Mouse (Mus musculus): Measurements from ENCODE around the gene Clec4b1.

DNA sequence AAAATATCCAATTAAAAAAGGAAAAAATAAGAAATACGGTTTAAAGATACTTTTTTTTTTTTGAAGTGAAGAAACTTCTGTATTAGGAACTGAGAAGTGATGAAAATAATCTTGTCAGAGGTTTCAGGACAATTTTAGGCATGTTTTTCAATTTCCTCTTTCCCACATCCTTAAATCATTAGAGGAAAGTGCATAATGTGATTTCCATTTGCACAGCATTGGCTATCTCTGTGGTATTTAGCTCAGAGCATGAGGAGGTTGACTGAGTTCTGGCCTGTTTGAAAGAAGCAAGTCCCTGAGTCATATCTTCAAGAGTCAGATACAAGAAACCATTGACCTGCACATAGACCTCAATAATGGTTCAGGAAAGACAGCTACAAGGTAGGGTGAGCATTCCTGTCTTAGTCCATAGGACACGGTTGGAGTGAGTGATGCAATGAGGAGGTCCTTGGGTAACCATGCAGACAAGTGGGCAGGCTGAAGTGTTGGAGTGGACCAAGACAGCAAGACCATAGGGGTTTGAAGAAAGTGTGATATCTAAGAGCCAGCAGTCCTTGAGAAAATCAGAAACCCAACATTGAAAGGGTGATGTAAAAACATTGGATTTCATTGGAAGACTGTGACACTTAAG lies at the start of gene Clec4b1:
- TF ChIP-seq CTCF (IDR thresholded peaks at IDR 0.05; ENCODE audit: low read depth) (no peak), EP300 (IDR thresholded peaks at IDR 0.05; ENCODE audit: low read depth) (no peak)
